Mouse (Mus musculus) liver, postnatal 0 days (tissue): ENCODE results near the gene Nenf. TPM values are rescaled to one million over a fixed set of nuclear protein-coding genes. Genes with fewer than 3 reads are reported as not detected.
A peak's percentile ranks its signal among the peaks of the same experiment; 100 is the strongest.

Experiments
- ATAC-seq: fragments of 200-750 bp; cut with Nextera tagmentation; 2 replicates; pipeline ENCODE4 v1.8.0; 2017; ENCODE audit warnings: mild to moderate bottlenecking, moderate library complexity
- DNase-seq: peaks from one replicate; pipeline ENCODE4 v3.0.0-alpha.2; 2016
- H3K27ac ChIP-seq: fragments of 300-500 bp; sonication (generic); 2 replicates; pipeline ENCODE4 v1.5.1; 2014; ENCODE audit warnings: antibody characterized with exemption, moderate library complexity, mild to moderate bottlenecking, low read depth
- H3K27me3 ChIP-seq: fragments of 300-500 bp; sonication (generic); 2 replicates; pipeline ENCODE4 v1.6.1; 2014; ENCODE audit warnings: low read length, control low read depth, mixed read lengths; ENCODE audit not compliant: insufficient read depth
- H3K36me3 ChIP-seq: fragments of 300-500 bp; sonication (generic); replicated peaks from 2 replicates; pipeline ENCODE4 v1.6.1; 2014; ENCODE audit warnings: mild to moderate bottlenecking, control low read depth, low read length, moderate library complexity, mixed read lengths; ENCODE audit not compliant: insufficient read depth
- H3K4me1 ChIP-seq: fragments of 300-500 bp; sonication (generic); 2 replicates; pipeline ENCODE4 v1.6.1; 2014; ENCODE audit warnings: antibody characterized with exemption, mild to moderate bottlenecking, control low read depth; ENCODE audit not compliant: insufficient read depth
- H3K4me2 ChIP-seq: fragments of 300-500 bp; sonication (generic); 2 replicates; pipeline ENCODE4 v1.6.1; 2014; ENCODE audit warnings: low read depth, mild to moderate bottlenecking, low read length, moderate library complexity, mixed read lengths
- H3K4me3 ChIP-seq: fragments of 300-500 bp; sonication (generic); 2 replicates; pipeline ENCODE4 v1.5.1; 2014; ENCODE audit warnings: low read depth, low read length
- H3K9ac ChIP-seq: fragments of 300-500 bp; sonication (generic); replicated peaks from 2 replicates; pipeline ENCODE4 v1.6.1; 2014; ENCODE audit warnings: mild to moderate bottlenecking, moderate library complexity
- H3K9me3 ChIP-seq: fragments of 300-500 bp; sonication (generic); 2 replicates; pipeline ENCODE4 v1.6.1; 2016; ENCODE audit warnings: mild to moderate bottlenecking, control low read depth, low read length, mixed read lengths
- CTCF ChIP-seq: sonication (generic); IDR thresholded peaks from 2 replicates; pipeline ENCODE4 v1.5.1; 2016; ENCODE audit warnings: antibody characterized with exemption, low read depth
- EP300 ChIP-seq: IDR thresholded peaks from 2 replicates; pipeline ENCODE4 v1.6.1; 2016; ENCODE audit warnings: antibody characterized with exemption, low read depth, mild to moderate bottlenecking
- WGBS: fragments of 180-500 bp; shearing (Covaris S2); extraction: QIAGEN DNeasy Blood & Tissue Kit; methylation state at CpG from one replicate; pipeline ENCODE4 v1.1.7; 2014; ENCODE audit not compliant: insufficient replicate concordance; 5-methylcytosine and 5-hydroxymethylcytosine counted together
- polyA plus RNA-seq: library from polyadenylated mRNA; unstranded; fragments of >200 nt; fragmentation: Nextera tagmentation; extraction: Ambion mirVana; gene quantifications from 2 replicates; pipeline ENCODE4 v1.2.1, GENCODE M21; 2015

The Nenf gene
- polyA plus RNA-seq, 1 experiment from 2014 or later: 37.0 TPM

DNA sequence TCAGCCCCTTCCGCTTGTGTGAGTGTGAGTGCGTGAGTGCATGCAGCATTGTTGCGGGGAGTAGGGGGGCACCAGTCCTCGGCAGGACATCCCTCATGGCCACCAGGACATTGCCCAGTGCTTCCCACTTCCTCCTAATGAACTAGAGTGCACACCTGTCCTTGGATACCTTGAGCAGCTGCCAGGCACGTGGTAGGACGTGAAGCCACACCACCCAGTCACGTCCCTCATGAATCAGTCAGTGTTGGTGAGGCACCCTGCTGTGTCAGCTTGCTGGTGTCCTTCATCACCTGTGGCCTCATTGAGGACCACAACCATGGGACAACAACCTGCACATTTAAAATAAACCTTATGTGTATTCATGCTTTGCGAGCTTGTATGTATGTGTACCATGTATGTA, 33.5 kb downstream of the Nenf start:
- TF ChIP-seq EP300: no peak
- TF ChIP-seq CTCF: no peak
- Histone ChIP-seq H3K4me2 (no peak overlapping the region), H3K9ac (no peak overlapping the region), H3K27ac (no peak overlapping the region), H3K36me3 (no peaks in the 10 kb centered on the region), H3K9me3 (no peaks in the 10 kb centered on the region), H3K4me3 (no peak overlapping the region), H3K27me3 (no peaks in the 10 kb centered on the region), H3K4me1 (peaks cover 16% of the 10 kb centered on the region)
- DNase-seq (no peak), ATAC-seq (no peak)
- WGBS: 79% methylated on average over 8 of the region's 8 CpGs

DNA sequence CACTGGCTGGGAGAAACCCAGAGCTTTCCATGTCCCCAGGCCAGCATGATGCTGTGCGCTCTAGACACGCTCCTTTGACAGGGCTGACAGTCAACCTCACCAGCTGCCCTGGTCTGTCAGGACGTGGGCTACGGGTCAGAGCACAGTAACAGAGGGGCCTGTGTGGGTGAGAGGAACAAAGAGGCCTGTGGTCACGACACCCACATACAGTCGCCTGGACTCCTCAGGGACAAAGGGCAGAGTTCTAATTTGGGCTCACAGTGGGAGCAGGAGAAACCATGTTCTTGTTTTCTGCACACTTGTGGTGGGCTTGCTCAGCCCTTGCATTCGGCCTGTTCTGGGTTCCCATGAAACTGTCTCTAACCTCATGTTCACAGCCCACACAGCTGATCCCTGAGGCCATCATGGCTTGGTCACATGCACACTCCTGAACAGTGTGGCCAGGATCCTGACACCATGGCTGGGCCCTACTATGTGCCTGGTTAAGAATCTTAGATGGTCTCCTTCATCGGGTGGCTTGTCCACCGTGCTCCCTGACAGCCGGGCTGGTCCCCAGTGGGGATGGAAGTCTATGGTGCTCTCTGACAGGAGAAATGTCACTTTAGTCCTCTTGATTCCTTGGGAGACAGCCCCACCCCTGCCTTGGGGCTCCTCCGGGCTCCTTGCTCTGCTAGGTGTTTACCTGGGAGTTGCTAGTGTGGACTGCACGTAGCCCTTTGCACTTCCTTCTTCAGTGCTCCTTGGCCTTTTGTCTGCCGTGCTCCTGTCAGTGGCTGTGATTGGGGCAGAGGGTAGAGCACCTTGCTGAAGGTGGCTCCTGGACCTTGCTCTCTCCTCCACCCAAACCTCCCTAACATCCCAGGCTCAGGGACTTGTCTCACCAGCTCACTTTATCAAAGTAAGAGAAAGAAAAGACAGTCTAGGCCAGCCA, 34.6 kb downstream of the Nenf start:
- Histone ChIP-seq H3K36me3 (no peaks in the 10 kb centered on the region), H3K27ac (no peak overlapping the region), H3K4me3 (no peak overlapping the region), H3K27me3 (no peaks in the 10 kb centered on the region), H3K4me1 (peaks cover 20% of the 10 kb centered on the region), H3K9ac (no peak overlapping the region), H3K4me2 (no peak overlapping the region), H3K9me3 (no peaks in the 10 kb centered on the region)
- DNase-seq (no peak), ATAC-seq (peak; percentile 16; the same call in 1 of the 2 replicates)
- no peak for TF ChIP-seq CTCF
- TF ChIP-seq EP300: no peak
- WGBS: 56% methylated on average over 13 of the region's 13 CpGs

DNA sequence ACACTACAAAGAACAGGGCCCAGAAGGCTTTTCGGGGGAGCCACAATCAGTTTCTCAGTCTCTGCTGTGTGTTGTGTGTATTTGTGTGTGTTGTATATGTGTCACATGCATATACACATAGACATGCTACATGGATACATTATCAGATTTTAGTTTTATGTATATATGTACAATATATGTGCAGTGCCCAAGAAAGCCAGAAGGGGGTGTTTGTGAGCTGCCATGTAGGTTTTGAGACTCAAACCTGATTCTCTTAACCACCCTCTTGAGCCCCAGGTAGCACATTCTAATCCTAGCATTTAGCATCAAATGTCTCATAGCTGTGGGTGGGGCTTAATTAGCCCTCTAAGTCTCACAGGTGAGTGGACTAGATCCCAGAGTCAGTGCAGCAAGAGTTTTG, 35.7 kb downstream of the Nenf start:
- H3K4me2 ChIP-seq: no peak overlapping the region
- H3K9me3 ChIP-seq: no peaks in the 10 kb centered on the region
- H3K36me3 ChIP-seq: no peaks in the 10 kb centered on the region
- no peaks in the 10 kb centered on the region for H3K27me3 ChIP-seq
- no peak overlapping the region for H3K4me3 ChIP-seq
- H3K27ac ChIP-seq: no peak overlapping the region
- peaks cover 27% of the 10 kb centered on the region for H3K4me1 ChIP-seq
- ATAC-seq (no peak), DNase-seq (no peak)
- WGBS: 75% methylated on average over 1 of the region's 1 CpGs
- H3K9ac ChIP-seq: no peak overlapping the region
- TF ChIP-seq CTCF: peak; percentile 30; the same call in 1 of the 2 replicates
- no peak for TF ChIP-seq EP300

- DNase-seq: peak; percentile 35
- H3K4me2 ChIP-seq: no peak overlapping the region
- 0 out of 2 replicates have a peak overlapping the region, but pooled peaks have one; percentile 11 for H3K27ac ChIP-seq
- H3K9me3 ChIP-seq: no peaks in the 10 kb centered on the region
- H3K9ac ChIP-seq: no peak overlapping the region
- H3K27me3 ChIP-seq: no peaks in the 10 kb centered on the region
- WGBS: 39% methylated on average over 7 of the region's 7 CpGs
- no peak overlapping the region for H3K4me3 ChIP-seq
- no peaks in the 10 kb centered on the region for H3K36me3 ChIP-seq
- TF ChIP-seq CTCF (no peak), EP300 (no peak)
- ATAC-seq: no peak
- peaks cover 27% of the 10 kb centered on the region for H3K4me1 ChIP-seq
Observed at GRCm38 (mm10) chr1:191281171-191281570, 36.8 kb downstream of the Nenf start.

GRCm38 (mm10) chr1:191278324-191278723, 39.7 kb downstream of the Nenf start:
- H3K4me2 ChIP-seq: no peak overlapping the region
- 71% methylated on average over 4 of the region's 4 CpGs for WGBS
- ATAC-seq: no peak

DNA sequence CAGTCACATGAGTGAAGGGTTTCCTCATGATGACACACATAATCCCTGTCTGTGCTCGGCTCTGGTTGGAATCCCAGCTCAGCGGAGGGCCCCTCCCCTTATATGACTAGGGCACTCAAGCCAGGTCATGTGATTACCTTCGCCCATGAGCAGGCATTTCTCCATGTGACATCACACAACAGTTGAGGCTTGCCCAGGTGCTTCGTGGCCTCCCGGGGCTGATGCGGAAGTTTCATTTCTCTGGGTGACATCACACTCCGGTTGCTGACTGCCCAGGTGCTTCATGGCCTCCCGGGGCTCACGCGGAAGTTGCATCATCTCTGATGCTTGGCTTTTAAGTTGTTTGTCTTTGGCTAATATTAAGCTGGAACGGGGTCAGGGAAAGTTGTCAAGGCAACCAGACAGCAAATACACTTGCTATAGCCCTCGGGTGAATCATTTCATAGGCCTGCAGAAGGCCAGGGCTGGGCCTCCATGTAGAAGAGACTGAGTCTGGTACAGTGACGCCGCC, 40.4 kb downstream of the Nenf start:
- WGBS: 51% methylated on average over 14 of the region's 14 CpGs
- Histone ChIP-seq H3K27me3 (no peaks in the 10 kb centered on the region), H3K4me2 (0 out of 2 replicates have a peak overlapping the region, but pooled peaks have one; percentile 9), H3K4me3 (no peak overlapping the region), H3K4me1 (peaks cover 21% of the 10 kb centered on the region), H3K36me3 (no peaks in the 10 kb centered on the region), H3K9me3 (no peaks in the 10 kb centered on the region), H3K9ac (no peak overlapping the region), H3K27ac (peak overlapping the region; percentile 69)
- peak; percentile 89 for ATAC-seq
- peak; percentile 44; the same call in 1 of the 2 replicates for TF ChIP-seq EP300
- TF ChIP-seq CTCF: no peak
- peak; percentile 79 for DNase-seq

More at GRCm38 (mm10) chr1:191278324-191278723, 39.7 kb downstream of the Nenf start:
- H3K36me3 ChIP-seq: no peaks in the 10 kb centered on the region
- no peaks in the 10 kb centered on the region for H3K9me3 ChIP-seq
- H3K27ac ChIP-seq: peak overlapping the region; percentile 69
- TF ChIP-seq CTCF (no peak), EP300 (no peak)
- no peaks in the 10 kb centered on the region for H3K27me3 ChIP-seq
- no peak for DNase-seq
- no peak overlapping the region for H3K4me3 ChIP-seq
- no peak overlapping the region for H3K9ac ChIP-seq
- peaks cover 23% of the 10 kb centered on the region for H3K4me1 ChIP-seq
